Mouse (Mus musculus) MEL (cell line): Measurements from ENCODE around the gene Khdrbs1.

ENCODE experiments used
- CHD1 ChIP-seq: IDR thresholded peaks from 2 replicates; pipeline ENCODE4 v1.6.1; 2012; ENCODE audit warnings: low read depth, mild to moderate bottlenecking, inconsistent platforms, low read length, improper control_type of control experiment
- CTCF ChIP-seq, 3 experiments: IDR thresholded peaks in 2 of 3; conservative IDR thresholded peaks in 1 of 3; 2 replicates each; pipeline ENCODE4 v1.5.1; 2011 to 2012; ENCODE audit warnings: low read length in 3 of 3, low read depth in 2 of 3, mild to moderate bottlenecking in 2 of 3, improper control_type of control experiment in 1 of 3, inconsistent platforms in 1 of 3, mixed read lengths in 1 of 3, moderate library complexity in 1 of 3; ENCODE audit not compliant: control insufficient read depth in 1 of 3, insufficient read depth in 1 of 3, poor library complexity in 1 of 3, severe bottlenecking in 1 of 3
- E2F4 ChIP-seq: IDR thresholded peaks from 2 replicates; pipeline ENCODE4 v1.6.1; 2011; ENCODE audit warnings: low read depth, low read length, improper control_type of control experiment, borderline replicate concordance
- EP300 ChIP-seq, 2 experiments: IDR thresholded peaks; 2 replicates each; pipeline ENCODE4 v1.6.1; 2011; ENCODE audit warnings: improper control_type of control experiment in 2 of 2, low read length in 2 of 2, low read depth in 1 of 2, mild to moderate bottlenecking in 1 of 2
- HCFC1 ChIP-seq: IDR thresholded peaks from 2 replicates; pipeline ENCODE4 v1.6.1; 2012; ENCODE audit warnings: low read depth, mild to moderate bottlenecking, inconsistent platforms, low read length, improper control_type of control experiment, moderate library complexity
- MAZ ChIP-seq: IDR thresholded peaks from 2 replicates; pipeline ENCODE4 v1.6.1; 2012; ENCODE audit warnings: low read depth, mild to moderate bottlenecking, inconsistent platforms, low read length, improper control_type of control experiment
- MYC ChIP-seq: IDR thresholded peaks from 2 replicates; pipeline ENCODE4 v1.6.1; 2011; ENCODE audit warnings: low read depth, mild to moderate bottlenecking, low read length, improper control_type of control experiment, moderate library complexity
- POLR2A ChIP-seq, 2 experiments: IDR thresholded peaks; 2 replicates each; pipeline ENCODE4 v1.6.1; 2011 to 2012; ENCODE audit warnings: low read length in 2 of 2, mild to moderate bottlenecking in 2 of 2, control low read depth in 1 of 2, improper control_type of control experiment in 1 of 2, low read depth in 1 of 2, moderate library complexity in 1 of 2; ENCODE audit not compliant: control insufficient read depth in 1 of 2, insufficient read depth in 1 of 2, poor library complexity in 1 of 2
- RAD21 ChIP-seq: IDR thresholded peaks from 2 replicates; pipeline ENCODE4 v1.6.1; 2011; ENCODE audit warnings: mild to moderate bottlenecking, low read depth, low read length, improper control_type of control experiment
- SIN3A ChIP-seq: IDR thresholded peaks from 2 replicates; pipeline ENCODE4 v1.6.1; 2012; ENCODE audit warnings: low read length, improper control_type of control experiment, inconsistent platforms
- SMC3 ChIP-seq: IDR thresholded peaks from 2 replicates; pipeline ENCODE4 v1.6.1; 2011; ENCODE audit warnings: low read depth, low read length, improper control_type of control experiment
- UBTF ChIP-seq: IDR thresholded peaks from 2 replicates; pipeline ENCODE4 v1.6.1; 2012; ENCODE audit warnings: low read depth, mild to moderate bottlenecking, inconsistent platforms, low read length, improper control_type of control experiment, moderate library complexity, borderline replicate concordance; ENCODE audit not compliant: insufficient read depth
- ZMIZ1 ChIP-seq: IDR thresholded peaks from 2 replicates; pipeline ENCODE4 v1.6.1; 2012; ENCODE audit warnings: low read depth, mild to moderate bottlenecking, inconsistent platforms, low read length, improper control_type of control experiment, moderate library complexity

GRCm38 (mm10) chr4:129781881-129782675 is 40.0 kb upstream of the Khdrbs1 start:
- TF ChIP-seq EP300 (IDR thresholded peaks at IDR 0.05; ENCODE audit: low read depth in 1 of 2, low read length in 2 of 2), result peak; percentile 20 to 50; a peak in 1 of 4 replicates
- no peak for TF ChIP-seq CTCF (IDR thresholded peaks at IDR 0.05 in 2 of 3, conservative IDR thresholded peaks at IDR 0.05 in 1 of 3; ENCODE audit: control insufficient read depth in 1 of 3, insufficient read depth in 1 of 3, low read depth in 2 of 3, low read length in 3 of 3, poor library complexity in 1 of 3, severe bottlenecking in 1 of 3)
- TF ChIP-seq POLR2A (IDR thresholded peaks at IDR 0.05; ENCODE audit: control insufficient read depth in 1 of 2, insufficient read depth in 1 of 2, low read depth in 1 of 2, low read length in 2 of 2, poor library complexity in 1 of 2), result no peak
- no peak; the same call in 1 of the 2 replicates for TF ChIP-seq MAZ
- peak; percentile 3; the same call in 1 of the 2 replicates for TF ChIP-seq SMC3
- TF ChIP-seq RAD21, result no peak
- no peak for TF ChIP-seq CHD1
- no peak for TF ChIP-seq HCFC1
- TF ChIP-seq MYC, result no peak
- no peak for TF ChIP-seq E2F4
- TF ChIP-seq UBTF, result no peak
- no peak for TF ChIP-seq SIN3A
- TF ChIP-seq ZMIZ1, result no peak
